Comparison of ENCODE assay signal across 14 mouse cellular contexts in genomic region chr9:63230289-63230688, GRCm38 (mm10).
DNase-seq lines count a peak whose midpoint lies in the region; ATAC-seq and TF ChIP-seq lines count a peak whose summit lies in the region.
"Had no signal": no experiment of that assay in that cellular context is flagged by ENCODE, and none has a peak within 500 bp of the region (broad histone marks: within the 10 kb centered on the region; RNA-seq: fewer than 3 reads in every experiment).

No protein-coding gene starts in this region.

- no peaks in the 10 kb centered on the region for H3K9me3 ChIP-seq in kidney, embryonic 15.5 days (replicated peaks)
- no peaks in the 10 kb centered on the region for H3K9me3 ChIP-seq in hindbrain, embryonic 14.5 days (ENCODE audit: control insufficient read depth, low read length)
- H3K9me3 ChIP-seq in heart, embryonic 10.5 days, result no peaks in the 10 kb centered on the region
- H3K9me3 ChIP-seq: embryonic facial prominence, embryonic 13.5 days; heart, embryonic 13.5 days; liver, embryonic 13.5 days; megakaryocyte, embryonic 14.5 days had no signal

- TF ChIP-seq CTCF in brain, embryonic 14.5 days (IDR thresholded peaks at IDR 0.05; ENCODE audit: borderline replicate concordance, extremely low read depth, insufficient read depth, insufficient read length), result no peak

- H3K4me2 ChIP-seq in kidney, embryonic 15.5 days, result peak overlapping the region; percentile 42
- H3K4me2 ChIP-seq in hindbrain, embryonic 14.5 days (replicated peaks), result peak overlapping the region; percentile 13
- H3K4me2 ChIP-seq: embryonic facial prominence, embryonic 13.5 days; heart, embryonic 13.5 days; liver, embryonic 13.5 days had no signal

- H3K27ac ChIP-seq in kidney, embryonic 15.5 days, result no peak overlapping the region
- H3K27ac ChIP-seq in hindbrain, embryonic 14.5 days, result 0 out of 2 replicates have a peak overlapping the region, but pooled peaks have one; percentile 52
- no peak overlapping the region for H3K27ac ChIP-seq in heart, embryonic 10.5 days
- H3K27ac ChIP-seq: embryonic facial prominence, embryonic 13.5 days; heart, embryonic 13.5 days; liver, embryonic 13.5 days had no signal

- ATAC-seq in kidney, embryonic 15.5 days (replicated peaks; ENCODE audit: low FRiP score), result no peak
- no peak for ATAC-seq in hindbrain, embryonic 14.5 days (ENCODE audit: low FRiP score)
- ATAC-seq: lung, postnatal 0 days had no signal

- no peak for DNase-seq in kidney, postnatal 36 days
- peak; percentile 88 for DNase-seq in brain, embryonic 14.5 days (ENCODE audit: low read depth)
- DNase-seq in cerebellum, adult 8-10 months, result peak; percentile 6
- DNase-seq in hindbrain, embryonic 14.5 days (ENCODE audit: low spot score), result no peak
- DNase-seq in adrenal gland, adult 18-20 months (ENCODE audit: low spot score in 2 of 2), result no peak
- no peak for DNase-seq in heart, embryonic 10.5 days (ENCODE audit: low spot score)
- DNase-seq: adrenal gland, postnatal 25 days; gastrocnemius, postnatal 25 days; liver, embryonic 13.5 days had no signal

- H3K36me3 ChIP-seq in kidney, embryonic 15.5 days, result no peaks in the 10 kb centered on the region
- no peaks in the 10 kb centered on the region for H3K36me3 ChIP-seq in hindbrain, embryonic 14.5 days (replicated peaks; ENCODE audit: control insufficient read depth, insufficient read depth)
- H3K36me3 ChIP-seq in heart, embryonic 10.5 days, result peaks cover 10% of the 10 kb centered on the region; the same call in 1 of the 2 replicates
- H3K36me3 ChIP-seq: liver, embryonic 13.5 days had no signal

- H3K4me3 ChIP-seq in kidney, embryonic 15.5 days (replicated peaks), result 0 out of 2 replicates have a peak overlapping the region, but pooled peaks have one; percentile 4
- no peak overlapping the region for H3K4me3 ChIP-seq in hindbrain, embryonic 14.5 days (replicated peaks; ENCODE audit: low read length)
- no peak overlapping the region for H3K4me3 ChIP-seq in heart, embryonic 10.5 days
- H3K4me3 ChIP-seq: embryonic facial prominence, embryonic 13.5 days; heart, embryonic 13.5 days; liver, embryonic 13.5 days; megakaryocyte, embryonic 14.5 days had no signal

- 39% methylated on average over 15 of the region's 15 CpGs for WGBS in kidney, embryonic 15.5 days
- WGBS in hindbrain, embryonic 14.5 days, result 31% methylated on average over 15 of the region's 15 CpGs
- WGBS in heart, embryonic 10.5 days, result 67% methylated on average over 15 of the region's 15 CpGs

- TF ChIP-seq POLR2A in brain, embryonic 14.5 days (IDR thresholded peaks at IDR 0.05; ENCODE audit: borderline replicate concordance, extremely low read depth, insufficient read depth, insufficient read length, poor library complexity, severe bottlenecking), result no peak

- H3K27me3 ChIP-seq in kidney, embryonic 15.5 days, result no peaks in the 10 kb centered on the region
- no peaks in the 10 kb centered on the region for H3K27me3 ChIP-seq in hindbrain, embryonic 14.5 days (ENCODE audit: control insufficient read depth, insufficient read depth, low read length)
- no peaks in the 10 kb centered on the region for H3K27me3 ChIP-seq in heart, embryonic 10.5 days (ENCODE audit: insufficient read depth, poor library complexity, severe bottlenecking)
- H3K27me3 ChIP-seq: embryonic facial prominence, embryonic 13.5 days; heart, embryonic 13.5 days; liver, embryonic 13.5 days; megakaryocyte, embryonic 14.5 days had no signal

- peaks cover 16% of the 10 kb centered on the region for H3K4me1 ChIP-seq in kidney, embryonic 15.5 days
- peaks cover 16% of the 10 kb centered on the region for H3K4me1 ChIP-seq in hindbrain, embryonic 14.5 days (replicated peaks; ENCODE audit: control insufficient read depth, insufficient read depth, low read length)
- H3K4me1 ChIP-seq in heart, embryonic 10.5 days, result no peaks in the 10 kb centered on the region
- H3K4me1 ChIP-seq: embryonic facial prominence, embryonic 13.5 days; megakaryocyte, embryonic 14.5 days had no signal

- H3K9ac ChIP-seq in kidney, embryonic 15.5 days, result no peak overlapping the region
- no peak overlapping the region for H3K9ac ChIP-seq in hindbrain, embryonic 14.5 days
- H3K9ac ChIP-seq: embryonic facial prominence, embryonic 13.5 days; heart, embryonic 13.5 days; liver, embryonic 13.5 days had no signal

Comparison
In these comparisons a context has a peak if more than half of its experiments do, and no peak if none do; other contexts are left out.
1. DNase-seq: peak in brain, embryonic 14.5 days (single experiment) and cerebellum, adult 8-10 months (single experiment); none in kidney, postnatal 36 days (0 of 2), hindbrain, embryonic 14.5 days (single experiment), adrenal gland, adult 18-20 months (0 of 2) and heart, embryonic 10.5 days (single experiment).